Comparison of ENCODE assay signal across 9 mouse cellular contexts in the genomic region with DNA sequence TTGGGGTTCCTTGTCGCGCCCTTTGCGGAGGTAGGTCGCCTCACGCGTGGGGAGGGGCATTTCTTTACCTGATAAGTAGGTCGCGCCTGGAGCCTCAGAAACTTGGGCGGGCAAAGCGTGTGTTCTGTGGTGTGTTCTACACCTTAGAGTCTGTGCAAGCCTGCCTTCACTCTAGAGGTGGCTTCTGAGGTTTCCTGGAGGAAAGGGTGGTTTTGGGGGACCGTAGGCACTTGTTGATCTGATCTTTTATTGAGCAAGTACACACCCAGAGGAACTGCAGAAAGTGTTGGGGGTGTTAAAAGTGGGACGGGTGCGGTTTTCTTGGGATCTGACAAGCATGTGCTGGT. TPM values are rescaled to one million over a fixed set of nuclear protein-coding genes. Genes with fewer than 3 reads are reported as not detected.
DNase-seq lines count a peak whose midpoint lies in the region; ATAC-seq and TF ChIP-seq lines count a peak whose summit lies in the region.
"Had no signal": no experiment of that assay in that cellular context is flagged by ENCODE, and none has a peak within 500 bp of the region (broad histone marks: within the 10 kb centered on the region; RNA-seq: fewer than 3 reads in every experiment).

No protein-coding gene starts in this region.

- H3K4me1 ChIP-seq in heart, embryonic 10.5 days = no peaks in the 10 kb centered on the region
- no peaks in the 10 kb centered on the region for H3K4me1 ChIP-seq in ES-Bruce4 (ENCODE audit: control insufficient read depth, insufficient read depth, low read length)
- H3K4me1 ChIP-seq in forebrain, embryonic 15.5 days = 0 out of 2 replicates have a peak, but pooled peaks cover 3% of the 10 kb centered on the region
- no peaks in the 10 kb centered on the region; a peak in 1 of 4 replicates for H3K4me1 ChIP-seq in liver, embryonic 14.5 days (replicated peaks; ENCODE audit: control insufficient read depth in 2 of 2, insufficient read depth in 2 of 2, low read length in 1 of 2)

- TF ChIP-seq POLR2A in ES-Bruce4 (IDR thresholded peaks at IDR 0.05; ENCODE audit: insufficient read depth, low read length) = no peak

- ATAC-seq in forebrain, embryonic 15.5 days (replicated peaks) = peak; percentile 42
- ATAC-seq in liver, embryonic 14.5 days (ENCODE audit: insufficient read depth) = no peak; the same call in 1 of the 2 replicates

- no peaks in the 10 kb centered on the region for H3K36me3 ChIP-seq in heart, embryonic 10.5 days
- H3K36me3 ChIP-seq in ES-Bruce4 (ENCODE audit: control insufficient read depth, insufficient read depth, low read length, poor library complexity, severe bottlenecking) = no peaks in the 10 kb centered on the region
- H3K36me3 ChIP-seq in forebrain, embryonic 15.5 days = no peaks in the 10 kb centered on the region
- H3K36me3 ChIP-seq in liver, embryonic 14.5 days (replicated peaks; ENCODE audit: control insufficient read depth, insufficient read depth, low read depth) = no peaks in the 10 kb centered on the region

- H3K9me3 ChIP-seq in heart, embryonic 10.5 days = no peaks in the 10 kb centered on the region
- no peaks in the 10 kb centered on the region for H3K9me3 ChIP-seq in ES-Bruce4 (replicated peaks; ENCODE audit: control insufficient read depth, insufficient read depth, low read length, poor library complexity, severe bottlenecking)
- H3K9me3 ChIP-seq in forebrain, embryonic 15.5 days = no peaks in the 10 kb centered on the region
- no peaks in the 10 kb centered on the region for H3K9me3 ChIP-seq in liver, embryonic 14.5 days (ENCODE audit: control insufficient read depth, low read length)

- peak overlapping the region; percentile 67 for H3K4me3 ChIP-seq in heart, embryonic 10.5 days
- peak overlapping the region; percentile 73 for H3K4me3 ChIP-seq in ES-Bruce4 (ENCODE audit: low read depth, low read length)
- H3K4me3 ChIP-seq in forebrain, embryonic 15.5 days = peak overlapping the region; percentile 55
- H3K4me3 ChIP-seq in liver, embryonic 14.5 days (ENCODE audit: insufficient read depth in 1 of 2, low read depth in 2 of 2, low read length in 2 of 2) = peak overlapping the region; percentile 34 to 53

- DNase-seq in heart, embryonic 10.5 days (ENCODE audit: low spot score) = no peak
- no peak for DNase-seq in heart, postnatal 4 days
- no peak for DNase-seq in liver, embryonic 14.5 days (ENCODE audit: low read depth in 3 of 3, low spot score in 3 of 3)
- no peak for DNase-seq in c-Kit-positive CD71-positive TER-119-positive erythroid progenitor cells, embryonic 14.5 days (ENCODE audit: low spot score)
- DNase-seq in urinary bladder, postnatal 14 days (ENCODE audit: low spot score) = no peak
- no peak for DNase-seq in left cerebral cortex, postnatal 14 days (ENCODE audit: low spot score in 2 of 2)

- intact Hi-C loops in left cerebral cortex, postnatal 14 days (cut with DNase I) = no loop called here

- peak overlapping the region; percentile 41 for H3K9ac ChIP-seq in ES-Bruce4 (ENCODE audit: low read depth, poor library complexity, severe bottlenecking)
- H3K9ac ChIP-seq in forebrain, embryonic 15.5 days (replicated peaks) = peak overlapping the region; percentile 47
- H3K9ac ChIP-seq in liver, embryonic 14.5 days (replicated peaks) = peak overlapping the region; percentile 11; the same call in 1 of the 2 replicates

- no peak for TF ChIP-seq EP300 in ES-Bruce4 (IDR thresholded peaks at IDR 0.05; ENCODE audit: insufficient read depth, low read depth, low read length)
- no peak for TF ChIP-seq EP300 in liver, embryonic 14.5 days (IDR thresholded peaks at IDR 0.05; ENCODE audit: low read depth)

- peaks cover 9% of the 10 kb centered on the region; the same call in 1 of the 2 replicates for H3K27me3 ChIP-seq in heart, embryonic 10.5 days (ENCODE audit: insufficient read depth, poor library complexity, severe bottlenecking)
- H3K27me3 ChIP-seq in ES-Bruce4 (ENCODE audit: control insufficient read depth, insufficient read depth, low read length, poor library complexity, severe bottlenecking) = no peaks in the 10 kb centered on the region
- H3K27me3 ChIP-seq in forebrain, embryonic 15.5 days = 0 out of 2 replicates have a peak, but pooled peaks cover 2% of the 10 kb centered on the region
- no peaks in the 10 kb centered on the region for H3K27me3 ChIP-seq in liver, embryonic 14.5 days (ENCODE audit: control insufficient read depth, insufficient read depth, low read length)
- H3K27me3 ChIP-seq: CH12.LX had no signal

- 18% methylated on average over 13 of the region's 13 CpGs for WGBS in heart, embryonic 10.5 days
- WGBS in forebrain, embryonic 15.5 days = 22% methylated on average over 13 of the region's 13 CpGs
- 3% methylated on average over 13 of the region's 13 CpGs for WGBS in liver, embryonic 14.5 days (ENCODE audit: insufficient replicate concordance)

- TF ChIP-seq CTCF in ES-Bruce4 (IDR thresholded peaks at IDR 0.05; ENCODE audit: low read depth, low read length) = no peak
- TF ChIP-seq CTCF in liver, embryonic 14.5 days (IDR thresholded peaks at IDR 0.05; ENCODE audit: low read depth) = no peak

- peak overlapping the region; percentile 75 for H3K27ac ChIP-seq in heart, embryonic 10.5 days
- no peak overlapping the region for H3K27ac ChIP-seq in ES-Bruce4 (ENCODE audit: insufficient read depth, low read length)
- no peak overlapping the region for H3K27ac ChIP-seq in forebrain, embryonic 15.5 days (replicated peaks)
- H3K27ac ChIP-seq in liver, embryonic 14.5 days = no peak overlapping the region

- peak overlapping the region; percentile 81 for H3K4me2 ChIP-seq in forebrain, embryonic 15.5 days (replicated peaks)
- peak overlapping the region; percentile 62 for H3K4me2 ChIP-seq in liver, embryonic 14.5 days (ENCODE audit: low read depth)

RNA-seq across cellular contexts. Expression of gene Mei4, which starts 0.4 kb away (rescaled TPM):
- polyA plus RNA-seq in heart, embryonic 10.5 days (2016; fragmentation: Nextera tagmentation; extraction: Ambion mirVana) = 0.20 and 0.35 TPM in 2 replicates
- not detected for total RNA-seq in heart, postnatal 4 days (2021)
- 2.6 and 3.7 TPM in 2 replicates for polyA plus RNA-seq in ES-Bruce4 (2011; ENCODE audit: insufficient read depth, insufficient read length, low read depth, missing spikeins)
- 0.72 and 0.79 TPM in 2 replicates for polyA plus RNA-seq in forebrain, embryonic 15.5 days (2015; fragmentation: Nextera tagmentation; extraction: Ambion mirVana)
- polyA plus RNA-seq in liver, embryonic 14.5 days (2012; rRNA removed) = 0.09 and 0.11 TPM in 2 replicates
- 0.08 and 0.30 TPM in 2 replicates for polyA plus RNA-seq in liver, embryonic 14.5 days (2014; fragmentation: Nextera tagmentation; extraction: Ambion mirVana)
- 1 to 10 TPM; 1.1 to 1.2 TPM for total RNA-seq in left cerebral cortex, postnatal 14 days (2021)
- total RNA-seq: CH12.LX had no signal
